Mouse (Mus musculus) heart, adult 8-10 months (tissue): ENCODE results near the gene Maml2. TPM values are rescaled to one million over a fixed set of nuclear protein-coding genes. Genes with fewer than 3 reads are reported as not detected.

Experiments used
- DNase-seq: peaks from one replicate; pipeline ENCODE4 v3.0.0; 2022; ENCODE audit warnings: low spot score
- total RNA-seq, 4 experiments: library from RNA; stranded (reverse); gene quantifications; 2 replicates each; pipeline ENCODE4 v1.2.4; 2022

Gene Maml2
- total RNA-seq, 4 experiments from 2014 or later: 5.0 to 6.1 (median 5.2) TPM

- DNase-seq: no peak
Measured at GRCm38 (mm10) chr9:13446703-13447285, 149.0 kb downstream of the Maml2 start, which contains the start of gene Gm17571. Gene Gm17571, minus strand, starts transcription at chr9:13446753.

GRCm38 (mm10) chr9:13448716-13449115 lies 151.0 kb downstream of the Maml2 start:
- DNase-seq: no peak

GRCm38 (mm10) chr9:13454651-13455123 lies 156.9 kb downstream of the Maml2 start:
- DNase-seq: no peak

GRCm38 (mm10) chr9:13455231-13455630 lies 157.5 kb downstream of the Maml2 start:
- no peak for DNase-seq

- DNase-seq: no peak
Measured at GRCm38 (mm10) chr9:13457774-13458173, 160.0 kb downstream of the Maml2 start.

GRCm38 (mm10) chr9:13459371-13459770 lies 161.6 kb downstream of the Maml2 start:
- no peak for DNase-seq

GRCm38 (mm10) chr9:13460012-13460411 lies 162.3 kb downstream of the Maml2 start:
- DNase-seq: no peak

GRCm38 (mm10) chr9:13460926-13461325 lies 163.2 kb downstream of the Maml2 start:
- no peak for DNase-seq

- no peak for DNase-seq
Measured at GRCm38 (mm10) chr9:13465358-13466020, 167.7 kb downstream of the Maml2 start.

- peak; percentile 55 for DNase-seq
Measured at GRCm38 (mm10) chr9:13466351-13466750, 168.6 kb downstream of the Maml2 start.

GRCm38 (mm10) chr9:13466816-13467215 lies 169.1 kb downstream of the Maml2 start:
- no peak for DNase-seq

GRCm38 (mm10) chr9:13467745-13468144 lies 170.0 kb downstream of the Maml2 start:
- no peak for DNase-seq

- no peak for DNase-seq
Measured at GRCm38 (mm10) chr9:13468778-13469177, 171.0 kb downstream of the Maml2 start.

- DNase-seq: peak; percentile 68
Measured at GRCm38 (mm10) chr9:13470013-13470412, 172.3 kb downstream of the Maml2 start.

- no peak for DNase-seq
Measured at GRCm38 (mm10) chr9:13474951-13475350, 177.2 kb downstream of the Maml2 start.

- DNase-seq: no peak
Measured at GRCm38 (mm10) chr9:13479275-13479674, 181.5 kb downstream of the Maml2 start.

- DNase-seq: no peak
Measured at GRCm38 (mm10) chr9:13483199-13484068, 185.7 kb downstream of the Maml2 start.

GRCm38 (mm10) chr9:13484267-13485240 lies 186.8 kb downstream of the Maml2 start:
- DNase-seq: no peak

- no peak for DNase-seq
Measured at GRCm38 (mm10) chr9:13485914-13486313, 188.2 kb downstream of the Maml2 start.

- no peak for DNase-seq
Measured at GRCm38 (mm10) chr9:13491107-13491506, 193.3 kb downstream of the Maml2 start.
